Mouse (Mus musculus) forebrain, embryonic 15.5 days (tissue): ENCODE measurements around the gene Foxn4. TPM values are rescaled to one million over a fixed set of nuclear protein-coding genes. Genes with fewer than 3 reads are reported as not detected.
A peak's percentile ranks its signal among the peaks of the same experiment; 100 is the strongest.

Experiments
- ATAC-seq: fragments of 200-750 bp; cut with Nextera tagmentation; replicated peaks from 2 replicates; pipeline ENCODE4 v1.8.0; 2017; ENCODE audit warnings: mild to moderate bottlenecking, moderate TSS enrichment, moderate library complexity
- H3K27ac ChIP-seq: fragments of 300-500 bp; sonication (generic); replicated peaks from 2 replicates; pipeline ENCODE4 v1.5.1; 2015; ENCODE audit warnings: mild to moderate bottlenecking, inconsistent platforms
- H3K27me3 ChIP-seq: fragments of 300-500 bp; sonication (generic); 2 replicates; pipeline ENCODE4 v1.6.1; 2015; ENCODE audit warnings: inconsistent platforms
- H3K36me3 ChIP-seq: fragments of 300-500 bp; sonication (generic); 2 replicates; pipeline ENCODE4 v1.6.1; 2015; ENCODE audit warnings: mild to moderate bottlenecking, inconsistent platforms
- H3K4me1 ChIP-seq: fragments of 300-500 bp; sonication (generic); 2 replicates; pipeline ENCODE4 v1.6.1; 2015; ENCODE audit warnings: inconsistent platforms
- H3K4me2 ChIP-seq: fragments of 300-500 bp; sonication (generic); replicated peaks from 2 replicates; pipeline ENCODE4 v1.6.1; 2015; ENCODE audit warnings: mild to moderate bottlenecking, inconsistent platforms
- H3K4me3 ChIP-seq: fragments of 300-500 bp; sonication (generic); 2 replicates; pipeline ENCODE4 v1.5.1; 2015; ENCODE audit warnings: mild to moderate bottlenecking, inconsistent platforms
- H3K9ac ChIP-seq: fragments of 300-500 bp; sonication (generic); replicated peaks from 2 replicates; pipeline ENCODE4 v1.6.1; 2015; ENCODE audit warnings: mild to moderate bottlenecking, inconsistent platforms
- H3K9me3 ChIP-seq: fragments of 300-500 bp; sonication (generic); 2 replicates; pipeline ENCODE4 v1.6.1; 2016; ENCODE audit warnings: inconsistent platforms
- WGBS: fragments of 180-500 bp; shearing (Covaris S2); methylation state at CpG from one replicate; pipeline ENCODE4 v1.1.7; 2015; ENCODE audit warnings: mixed read lengths; 5-methylcytosine and 5-hydroxymethylcytosine counted together
- polyA plus RNA-seq: library from polyadenylated mRNA; unstranded; fragments of >200 nt; fragmentation: Nextera tagmentation; extraction: Ambion mirVana; gene quantifications from 2 replicates; pipeline ENCODE4 v1.2.1, GENCODE M21; 2015

Foxn4 gene
- polyA plus RNA-seq, 1 experiment from 2014 or later = 0.56 TPM

DNA sequence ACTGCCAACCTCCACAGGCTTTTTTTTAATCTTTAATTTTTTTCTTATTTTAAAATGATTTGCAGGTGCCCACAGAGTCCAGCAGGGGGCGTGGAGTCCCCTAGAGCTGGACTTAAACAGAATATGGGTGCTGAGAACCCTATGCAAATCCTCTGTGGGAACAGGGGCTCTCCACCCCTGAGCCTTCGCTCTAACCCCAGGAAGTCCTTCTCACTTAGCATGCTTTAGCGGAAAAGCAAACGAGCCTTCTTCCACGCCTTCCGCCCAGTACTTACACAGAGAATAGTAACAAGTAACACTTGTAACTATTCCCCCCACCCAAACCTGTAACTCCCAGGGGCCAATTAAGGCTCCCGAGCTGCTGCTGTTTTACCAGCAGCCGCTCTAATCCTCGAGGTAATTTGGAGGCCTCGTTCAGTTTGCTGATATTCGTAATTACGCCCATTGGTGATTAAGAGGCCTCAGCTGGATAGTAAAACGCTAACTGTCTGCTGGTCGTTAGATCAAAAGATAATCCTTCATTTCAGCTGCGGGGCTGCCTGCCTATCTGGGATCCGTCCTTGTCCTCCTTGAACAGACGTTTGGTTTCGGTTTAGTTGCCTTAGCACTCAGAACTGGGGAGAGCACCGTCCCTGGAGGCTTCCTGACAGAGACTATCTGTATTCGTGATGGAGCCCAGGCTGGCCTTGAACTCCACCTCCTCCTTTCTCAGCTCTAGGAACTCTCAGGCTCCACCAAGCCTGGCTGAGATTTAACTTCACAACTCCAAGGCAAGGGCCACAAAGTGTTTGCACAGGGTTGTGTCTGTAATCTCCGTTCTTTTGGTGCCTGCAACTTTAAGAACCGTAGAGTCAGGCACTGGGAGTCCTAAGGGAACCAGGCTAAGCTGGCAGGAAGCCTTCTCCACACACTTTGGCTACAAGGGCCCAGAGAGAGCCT lies 23.4 kb upstream of the Foxn4 start:
- WGBS = 16% methylated on average over 22 of the region's 22 CpGs
- Histone ChIP-seq H3K4me1 (peaks cover 39% of the 10 kb centered on the region), H3K36me3 (no peaks in the 10 kb centered on the region), H3K27ac (no peak overlapping the region), H3K9me3 (no peaks in the 10 kb centered on the region), H3K9ac (no peak overlapping the region), H3K4me3 (no peak overlapping the region), H3K4me2 (no peak overlapping the region), H3K27me3 (peaks cover 4% of the 10 kb centered on the region; the same call in 1 of the 2 replicates)
- no peak for ATAC-seq

GRCm38 (mm10) chr5:114290004-114290403 lies 16.4 kb upstream of the Foxn4 start:
- Histone ChIP-seq H3K36me3 (no peaks in the 10 kb centered on the region), H3K4me1 (peaks cover 19% of the 10 kb centered on the region), H3K27ac (0 out of 2 replicates have a peak overlapping the region, but pooled peaks have one; percentile 14), H3K4me2 (no peak overlapping the region), H3K9ac (no peak overlapping the region), H3K4me3 (no peak overlapping the region), H3K27me3 (no peaks in the 10 kb centered on the region), H3K9me3 (no peaks in the 10 kb centered on the region)
- ATAC-seq = peak; percentile 26; the same call in 1 of the 2 replicates
- WGBS = 37% methylated on average over 3 of the region's 3 CpGs

GRCm38 (mm10) chr5:114288874-114289273 lies 15.3 kb upstream of the Foxn4 start, which contains the start of gene Myo1h:
TSS of gene Myo1h (plus strand) at chr5:114289166.
- Histone ChIP-seq H3K4me3 (no peak within 1 kb of the TSS), H3K9ac (no peak within 1 kb of the TSS), H3K4me1 (peaks cover 19% of the 10 kb centered on the region), H3K27me3 (no peaks in the 10 kb centered on the region), H3K27ac (0 out of 2 replicates have a peak within 1 kb of the TSS, but pooled peaks have one; percentile 14), H3K4me2 (no peak within 1 kb of the TSS), H3K9me3 (no peaks in the 10 kb centered on the region), H3K36me3 (no peaks in the 10 kb centered on the region)
- 67% methylated on average over 13 of the region's 13 CpGs for WGBS
- ATAC-seq = no peak

DNA sequence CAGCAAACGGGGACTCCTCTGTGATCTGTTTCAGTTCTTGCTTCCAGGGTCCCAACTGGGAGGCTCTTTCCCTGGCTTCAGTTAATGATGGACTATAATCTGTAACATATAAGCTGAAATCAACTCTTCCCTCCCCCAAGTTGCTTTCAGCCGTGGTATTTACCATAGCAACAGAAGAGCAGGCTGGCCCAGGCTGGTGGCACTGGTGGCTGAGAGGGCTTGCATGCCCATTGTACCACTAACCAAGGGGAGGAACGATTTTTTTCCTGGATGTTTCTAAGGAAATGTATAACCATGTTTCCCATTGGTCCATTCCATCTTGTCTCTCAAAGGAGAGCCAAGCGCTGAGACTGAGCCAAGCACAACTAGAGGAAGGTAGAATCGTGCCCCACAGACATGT lies 14.8 kb upstream of the Foxn4 start:
- no peak for ATAC-seq
- no peak overlapping the region for H3K4me3 ChIP-seq
- H3K27ac ChIP-seq = no peak overlapping the region
- H3K9me3 ChIP-seq = no peaks in the 10 kb centered on the region
- no peak overlapping the region for H3K4me2 ChIP-seq
- H3K27me3 ChIP-seq = no peaks in the 10 kb centered on the region
- H3K4me1 ChIP-seq = peaks cover 16% of the 10 kb centered on the region
- WGBS = 83% methylated on average over 5 of the region's 5 CpGs
- no peaks in the 10 kb centered on the region for H3K36me3 ChIP-seq
- no peak overlapping the region for H3K9ac ChIP-seq

- Histone ChIP-seq H3K4me2 (no peak overlapping the region), H3K9me3 (no peaks in the 10 kb centered on the region), H3K9ac (no peak overlapping the region), H3K4me3 (no peak overlapping the region), H3K36me3 (no peaks in the 10 kb centered on the region), H3K4me1 (peaks cover 18% of the 10 kb centered on the region), H3K27me3 (no peaks in the 10 kb centered on the region), H3K27ac (no peak overlapping the region)
- ATAC-seq = no peak
- WGBS = 84% methylated on average over 16 of the region's 16 CpGs
These were observed 13.4 kb upstream of the Foxn4 start for GRCm38 (mm10) chr5:114286872-114287571.

DNA sequence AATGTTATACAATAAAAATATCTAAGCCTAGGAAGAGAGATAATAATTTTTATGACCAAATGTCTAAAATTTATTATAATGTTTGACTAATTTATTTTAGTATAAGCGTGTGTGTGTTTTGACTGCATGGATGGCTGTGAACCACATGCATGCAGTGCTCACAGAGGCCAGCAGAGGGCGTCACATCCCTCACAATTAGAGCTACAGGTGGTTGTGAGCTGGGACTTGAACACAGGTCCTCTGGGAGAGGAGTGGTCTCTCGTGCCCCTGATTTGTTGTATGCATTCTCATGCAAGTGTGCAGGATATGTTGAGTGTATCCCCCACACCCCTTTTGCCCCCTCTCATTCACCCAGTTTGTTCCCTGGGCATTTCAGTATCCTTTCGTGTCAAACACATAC lies 12.5 kb upstream of the Foxn4 start:
- no peak overlapping the region for H3K9ac ChIP-seq
- peaks cover 18% of the 10 kb centered on the region for H3K4me1 ChIP-seq
- no peak overlapping the region for H3K4me3 ChIP-seq
- H3K36me3 ChIP-seq = no peaks in the 10 kb centered on the region
- H3K4me2 ChIP-seq = no peak overlapping the region
- H3K27me3 ChIP-seq = no peaks in the 10 kb centered on the region
- H3K27ac ChIP-seq = no peak overlapping the region
- H3K9me3 ChIP-seq = no peaks in the 10 kb centered on the region
- WGBS = 85% methylated on average over 4 of the region's 4 CpGs
- no peak for ATAC-seq

DNA sequence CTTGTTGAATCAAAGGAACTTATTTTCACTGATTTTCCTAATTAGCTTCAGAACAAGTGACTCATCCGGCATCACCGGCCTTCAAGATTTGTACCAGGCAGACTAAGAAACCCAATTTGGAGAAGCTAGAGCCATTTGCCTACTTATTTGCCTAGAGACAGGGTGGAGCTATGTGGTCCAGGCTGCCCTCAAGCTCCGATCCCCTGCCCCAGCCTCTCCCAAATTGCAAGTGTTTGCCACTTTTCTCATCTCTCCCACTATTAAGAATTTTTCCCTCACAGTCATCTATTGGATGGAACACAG lies 11.7 kb upstream of the Foxn4 start:
- 33% methylated on average over 3 of the region's 3 CpGs for WGBS
- ATAC-seq = peak; percentile 49; the same call in 1 of the 2 replicates
- H3K9me3 ChIP-seq = no peaks in the 10 kb centered on the region
- H3K4me1 ChIP-seq = peaks cover 17% of the 10 kb centered on the region
- H3K27ac ChIP-seq = peak overlapping the region; percentile 57; the same call in 1 of the 2 replicates
- no peaks in the 10 kb centered on the region for H3K27me3 ChIP-seq
- H3K4me2 ChIP-seq = no peak overlapping the region
- no peak overlapping the region for H3K4me3 ChIP-seq
- no peaks in the 10 kb centered on the region for H3K36me3 ChIP-seq
- no peak overlapping the region for H3K9ac ChIP-seq

- Histone ChIP-seq H3K4me2 (no peak overlapping the region), H3K27ac (peak overlapping the region; percentile 57), H3K27me3 (no peaks in the 10 kb centered on the region), H3K9ac (no peak overlapping the region), H3K9me3 (no peaks in the 10 kb centered on the region), H3K36me3 (no peaks in the 10 kb centered on the region), H3K4me3 (no peak overlapping the region), H3K4me1 (peaks cover 12% of the 10 kb centered on the region)
- 27% methylated on average over 13 of the region's 13 CpGs for WGBS
- ATAC-seq = peak; percentile 78
These were observed 11.2 kb upstream of the Foxn4 start for GRCm38 (mm10) chr5:114284604-114285397.

DNA sequence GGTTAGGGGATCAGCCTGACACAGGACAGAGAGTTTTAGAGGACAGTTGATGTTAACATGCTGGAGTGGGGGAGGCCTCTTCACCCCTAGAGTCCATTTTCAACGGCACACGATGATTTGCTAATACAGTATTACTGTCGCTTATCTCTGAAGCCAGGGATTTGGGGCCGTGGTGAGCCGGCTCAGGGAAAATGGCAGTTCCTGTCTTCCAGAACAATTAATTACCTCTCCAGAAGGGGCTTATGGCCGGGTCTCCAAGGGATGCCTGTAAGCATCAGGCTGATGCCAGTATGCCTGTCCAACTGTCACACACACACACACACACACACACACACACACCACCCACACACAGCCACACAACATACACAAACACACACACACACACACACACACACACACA lies 8.7 kb upstream of the Foxn4 start:
- H3K27me3 ChIP-seq = peaks cover 17% of the 10 kb centered on the region
- no peak overlapping the region for H3K27ac ChIP-seq
- peaks cover 18% of the 10 kb centered on the region; the same call in 1 of the 2 replicates for H3K4me1 ChIP-seq
- no peak for ATAC-seq
- no peaks in the 10 kb centered on the region for H3K36me3 ChIP-seq
- WGBS = 44% methylated on average over 6 of the region's 6 CpGs
- no peak overlapping the region for H3K4me3 ChIP-seq
- H3K9ac ChIP-seq = no peak overlapping the region
- H3K9me3 ChIP-seq = no peaks in the 10 kb centered on the region
- no peak overlapping the region for H3K4me2 ChIP-seq

GRCm38 (mm10) chr5:114279382-114280143 lies 6.0 kb upstream of the Foxn4 start:
- WGBS = 17% methylated on average over 12 of the region's 12 CpGs
- H3K27ac ChIP-seq = no peak overlapping the region
- no peak overlapping the region for H3K4me3 ChIP-seq
- H3K36me3 ChIP-seq = no peaks in the 10 kb centered on the region
- H3K9me3 ChIP-seq = no peaks in the 10 kb centered on the region
- H3K4me1 ChIP-seq = peaks cover 18% of the 10 kb centered on the region
- H3K9ac ChIP-seq = no peak overlapping the region
- peak overlapping the region; percentile 20; the same call in 1 of the 2 replicates for H3K4me2 ChIP-seq
- H3K27me3 ChIP-seq = peaks cover 44% of the 10 kb centered on the region
- 0 out of 2 replicates have a peak, but pooled peaks have one; percentile 2 for ATAC-seq

- H3K9me3 ChIP-seq = no peaks in the 10 kb centered on the region
- H3K36me3 ChIP-seq = no peaks in the 10 kb centered on the region
- 15% methylated on average over 16 of the region's 16 CpGs for WGBS
- peaks cover 29% of the 10 kb centered on the region for H3K4me1 ChIP-seq
- ATAC-seq = no peak
- no peak overlapping the region for H3K4me3 ChIP-seq
- no peak overlapping the region for H3K9ac ChIP-seq
- peaks cover 76% of the 10 kb centered on the region for H3K27me3 ChIP-seq
- H3K27ac ChIP-seq = no peak overlapping the region
- no peak overlapping the region for H3K4me2 ChIP-seq
These were observed 2.4 kb upstream of the Foxn4 start for GRCm38 (mm10) chr5:114275991-114276390.
